Comparison of ENCODE assay signal across 9 mouse cellular contexts in genomic region chr6:11793366-11793765, GRCm38 (mm10).
DNase-seq lines count a peak whose midpoint lies in the region; ATAC-seq lines count a peak whose summit lies in the region.
"Had no signal": no experiment of that assay in that cellular context is flagged by ENCODE, and none has a peak within 500 bp of the region (broad histone marks: within the 10 kb centered on the region; RNA-seq: fewer than 3 reads in every experiment).

No protein-coding gene starts in this region.

- H3K36me3 ChIP-seq in hindbrain, embryonic 13.5 days, result no peaks in the 10 kb centered on the region
- H3K36me3 ChIP-seq: limb, embryonic 12.5 days had no signal

- H3K9ac ChIP-seq in hindbrain, embryonic 13.5 days, result no peak overlapping the region
- H3K9ac ChIP-seq: limb, embryonic 12.5 days had no signal

- H3K4me2 ChIP-seq in hindbrain, embryonic 13.5 days, result 0 out of 2 replicates have a peak overlapping the region, but pooled peaks have one; percentile 10
- H3K4me2 ChIP-seq: limb, embryonic 12.5 days had no signal

- no peak overlapping the region for H3K4me3 ChIP-seq in hindbrain, embryonic 13.5 days
- H3K4me3 ChIP-seq: limb, embryonic 12.5 days had no signal

- no peaks in the 10 kb centered on the region for H3K27me3 ChIP-seq in hindbrain, embryonic 13.5 days
- H3K27me3 ChIP-seq: limb, embryonic 12.5 days had no signal

- no peaks in the 10 kb centered on the region for H3K4me1 ChIP-seq in hindbrain, embryonic 13.5 days (replicated peaks)
- H3K4me1 ChIP-seq: limb, embryonic 12.5 days had no signal

- 29% methylated on average over 8 of the region's 8 CpGs for WGBS in hindbrain, embryonic 13.5 days

- ATAC-seq in CD4-positive, CD25-positive, alpha-beta regulatory T cell, adult 4 months, result no peak
- peak; percentile 74; the same call in 1 of the 2 replicates for ATAC-seq in hindbrain, embryonic 13.5 days (ENCODE audit: low FRiP score)
- 0 out of 2 replicates have a peak, but pooled peaks have one; percentile 40 for ATAC-seq in megakaryocyte, adult 5-6 weeks (ENCODE audit: poor library complexity, severe bottlenecking)

- peak; percentile 27 for DNase-seq in CD4-positive, CD25-positive, alpha-beta regulatory T cell, adult 2 months (ENCODE audit: low read depth, low spot score)
- DNase-seq in adrenal gland, adult 2 months, result peak; percentile 47
- DNase-seq in embryo, embryonic 10.5 days (ENCODE audit: low spot score), result peak; percentile 73
- DNase-seq in layer of hippocampus, postnatal 25 days (ENCODE audit: extremely low spot score in 1 of 2, low spot score in 1 of 2), result peak; percentile 11 to 39
- DNase-seq in right cerebral cortex, adult 2 months (ENCODE audit: low spot score in 2 of 2), result peak; percentile 60 to 66

- no peaks in the 10 kb centered on the region for H3K9me3 ChIP-seq in hindbrain, embryonic 13.5 days
- H3K9me3 ChIP-seq: limb, embryonic 12.5 days had no signal

- no peak overlapping the region; the same call in 1 of the 2 replicates for H3K27ac ChIP-seq in hindbrain, embryonic 13.5 days
- H3K27ac ChIP-seq: limb, embryonic 12.5 days had no signal
